ENCODE assay signal across 8 mouse cellular contexts in genomic region chr8:120265471-120265870, GRCm38 (mm10). TPM values are rescaled to one million over a fixed set of nuclear protein-coding genes. Genes with fewer than 3 reads are reported as not detected.
DNase-seq lines count a peak whose midpoint lies in the region; ATAC-seq and TF ChIP-seq lines count a peak whose summit lies in the region.

No protein-coding gene starts in this region.

- H3K27ac ChIP-seq in forebrain, postnatal 0 days (ENCODE audit: low read depth, low read length) = peak overlapping the region; percentile 88
- peak overlapping the region; percentile 92 for H3K27ac ChIP-seq in hindbrain, embryonic 10.5 days
- H3K27ac ChIP-seq in limb, embryonic 11.5 days (replicated peaks; ENCODE audit: low read depth, low read length) = peak overlapping the region; percentile 98
- H3K27ac ChIP-seq in midbrain, embryonic 11.5 days (ENCODE audit: low read depth, low read length) = peak overlapping the region; percentile 90

- peaks cover 25% of the 10 kb centered on the region for H3K4me1 ChIP-seq in forebrain, postnatal 0 days (ENCODE audit: insufficient read depth)
- peaks cover 96% of the 10 kb centered on the region for H3K4me1 ChIP-seq in hindbrain, embryonic 10.5 days (replicated peaks)
- peaks cover 84% of the 10 kb centered on the region for H3K4me1 ChIP-seq in limb, embryonic 11.5 days (ENCODE audit: control insufficient read depth, insufficient read depth, low read length)
- peaks cover 48% of the 10 kb centered on the region for H3K4me1 ChIP-seq in midbrain, embryonic 11.5 days (ENCODE audit: control insufficient read depth, insufficient read depth, low read length)

- H3K4me3 ChIP-seq in forebrain, postnatal 0 days (ENCODE audit: low read depth, low read length) = no peak overlapping the region
- peak overlapping the region; percentile 23; the same call in 1 of the 2 replicates for H3K4me3 ChIP-seq in hindbrain, embryonic 10.5 days
- H3K4me3 ChIP-seq in limb, embryonic 11.5 days (ENCODE audit: low read depth, low read length) = no peak overlapping the region
- H3K4me3 ChIP-seq in midbrain, embryonic 11.5 days (ENCODE audit: low read depth, low read length) = no peak overlapping the region

- no peaks in the 10 kb centered on the region for H3K9me3 ChIP-seq in forebrain, postnatal 0 days (ENCODE audit: low read length)
- no peaks in the 10 kb centered on the region for H3K9me3 ChIP-seq in hindbrain, embryonic 10.5 days
- no peaks in the 10 kb centered on the region for H3K9me3 ChIP-seq in limb, embryonic 11.5 days (ENCODE audit: control insufficient read depth, low read length)
- no peaks in the 10 kb centered on the region for H3K9me3 ChIP-seq in midbrain, embryonic 11.5 days (ENCODE audit: control insufficient read depth, low read length)

- TF ChIP-seq CTCF in forebrain, postnatal 0 days (IDR thresholded peaks at IDR 0.05; ENCODE audit: low read depth) = no peak

- H3K36me3 ChIP-seq in forebrain, postnatal 0 days (ENCODE audit: insufficient read depth) = no peaks in the 10 kb centered on the region
- no peaks in the 10 kb centered on the region for H3K36me3 ChIP-seq in hindbrain, embryonic 10.5 days
- H3K36me3 ChIP-seq in limb, embryonic 11.5 days (ENCODE audit: control insufficient read depth, insufficient read depth, low read length) = no peaks in the 10 kb centered on the region
- H3K36me3 ChIP-seq in midbrain, embryonic 11.5 days (ENCODE audit: control insufficient read depth, insufficient read depth, low read length) = no peaks in the 10 kb centered on the region

- H3K4me2 ChIP-seq in forebrain, postnatal 0 days (ENCODE audit: low read depth) = no peak overlapping the region
- H3K4me2 ChIP-seq in limb, embryonic 11.5 days (ENCODE audit: low read depth, severe bottlenecking) = peak overlapping the region; percentile 24; the same call in 1 of the 2 replicates
- peak overlapping the region; percentile 6; the same call in 1 of the 2 replicates for H3K4me2 ChIP-seq in midbrain, embryonic 11.5 days

- H3K9ac ChIP-seq in forebrain, postnatal 0 days = no peak overlapping the region
- 0 out of 2 replicates have a peak overlapping the region, but pooled peaks have one; percentile 50 for H3K9ac ChIP-seq in limb, embryonic 11.5 days (ENCODE audit: low read length)
- H3K9ac ChIP-seq in midbrain, embryonic 11.5 days (ENCODE audit: low read length) = peak overlapping the region; percentile 58

- WGBS in forebrain, postnatal 0 days = 16% methylated on average over 4 of the region's 4 CpGs
- 3% methylated on average over 4 of the region's 4 CpGs for WGBS in hindbrain, embryonic 10.5 days
- WGBS in limb, embryonic 11.5 days = 5% methylated on average over 4 of the region's 4 CpGs
- 8% methylated on average over 4 of the region's 4 CpGs for WGBS in midbrain, embryonic 11.5 days

- DNase-seq in spleen, adult 18-20 months = peak; percentile 40 to 41
- DNase-seq in spleen, postnatal 14 days (ENCODE audit: low spot score in 2 of 2) = no peak
- DNase-seq in forebrain, postnatal 0 days = peak; percentile 74
- DNase-seq in hindbrain, embryonic 10.5 days (ENCODE audit: low spot score) = peak; percentile 91
- DNase-seq in limb, embryonic 11.5 days (ENCODE audit: low spot score) = peak; percentile 80
- peak; percentile 95 for DNase-seq in midbrain, embryonic 11.5 days (ENCODE audit: low spot score, missing footprints)
- peak; percentile 34 to 80 for DNase-seq in urinary bladder, postnatal 36 days (ENCODE audit: low spot score in 2 of 2)
- no peak for DNase-seq in left cerebral cortex, adult 9 months (ENCODE audit: low spot score in 2 of 2)

- H3K27me3 ChIP-seq in forebrain, postnatal 0 days (ENCODE audit: insufficient read depth, low read length) = no peaks in the 10 kb centered on the region
- H3K27me3 ChIP-seq in hindbrain, embryonic 10.5 days (ENCODE audit: insufficient read depth, poor library complexity, severe bottlenecking) = peaks cover 35% of the 10 kb centered on the region
- H3K27me3 ChIP-seq in limb, embryonic 11.5 days (ENCODE audit: control insufficient read depth, insufficient read depth, low read length) = no peaks in the 10 kb centered on the region
- no peaks in the 10 kb centered on the region for H3K27me3 ChIP-seq in midbrain, embryonic 11.5 days (ENCODE audit: control insufficient read depth, insufficient read depth, low read length)

- ATAC-seq in forebrain, postnatal 0 days = peak; percentile 7
- peak; percentile 60 for ATAC-seq in limb, embryonic 11.5 days (ENCODE audit: insufficient number of reproducible peaks, low FRiP score, low TSS enrichment, low read depth)
- peak; percentile 68 for ATAC-seq in midbrain, embryonic 11.5 days (ENCODE audit: low FRiP score)

RNA-seq across cellular contexts. Expression of gene Gse1, which starts 37.2 kb away (rescaled TPM):
- 24.2 and 48.2 TPM in 2 replicates for total RNA-seq in forebrain, postnatal 0 days (2014; rRNA removed)
- polyA plus RNA-seq in forebrain, postnatal 0 days (2015; fragmentation: Nextera tagmentation; extraction: Ambion mirVana) = 10.5 and 15.9 TPM in 2 replicates
- polyA plus RNA-seq in hindbrain, embryonic 10.5 days (2016; fragmentation: Nextera tagmentation; extraction: Ambion mirVana) = 14.3 and 22.9 TPM in 2 replicates
- 6.6 and 8.2 TPM in 2 replicates for polyA plus RNA-seq in limb, embryonic 11.5 days (2014; fragmentation: Nextera tagmentation; extraction: Ambion mirVana)
- polyA plus RNA-seq in midbrain, embryonic 11.5 days (2014; fragmentation: Nextera tagmentation; extraction: Ambion mirVana) = 18.5 and 20.7 TPM in 2 replicates

Comparison
In these comparisons a context has a peak if more than half of its experiments do, and no peak if none do; other contexts are left out.
1. DNase-seq: peak in spleen, adult 18-20 months (2 of 2), forebrain, postnatal 0 days (single experiment), hindbrain, embryonic 10.5 days (single experiment), limb, embryonic 11.5 days (single experiment), midbrain, embryonic 11.5 days (single experiment) and urinary bladder, postnatal 36 days (2 of 2); none in spleen, postnatal 14 days (0 of 2) and left cerebral cortex, adult 9 months (0 of 2).
2. ATAC-seq: peak in every context shown above with its lines; median percentile 68 in midbrain, embryonic 11.5 days; 60 in limb, embryonic 11.5 days; 7 in forebrain, postnatal 0 days.
3. Peak in every context shown above with its lines, with median percentiles within 50 percentile points of each other: H3K27ac ChIP-seq.